ENCODE assay signal across 20 mouse cellular contexts in genomic region chr5:53539860-53540633, GRCm38 (mm10).
DNase-seq lines count a peak whose midpoint lies in the region; ATAC-seq and TF ChIP-seq lines count a peak whose summit lies in the region.
"Had no signal": no experiment of that assay in that cellular context is flagged by ENCODE, and none has a peak within 500 bp of the region (broad histone marks: within the 10 kb centered on the region; RNA-seq: fewer than 3 reads in every experiment).

No protein-coding gene starts in this region.

- intact Hi-C loops in heart, postnatal 36 days (cut with DNase I): no loop called here

- peak; percentile 79 for ATAC-seq in megakaryocyte, adult 5-6 weeks (ENCODE audit: poor library complexity, severe bottlenecking)
- ATAC-seq: inflammation-experienced regulatory T-cells, adult 6 months; midbrain, embryonic 15.5 days; Patski had no signal

- H3K4me1 ChIP-seq in bone marrow macrophage, adult 2 months (ENCODE audit: control insufficient read depth, insufficient read depth, low read length): peaks cover 73% of the 10 kb centered on the region
- H3K4me1 ChIP-seq: midbrain, embryonic 15.5 days; neural tube, embryonic 12.5 days had no signal

- TF ChIP-seq POLR2A in bone marrow macrophage, adult 2 months (IDR thresholded peaks at IDR 0.05; ENCODE audit: borderline replicate concordance, low read depth, low read length): no peak

- TF ChIP-seq CTCF in bone marrow macrophage, adult 2 months (IDR thresholded peaks at IDR 0.05; ENCODE audit: low read depth, low read length): no peak

- peak overlapping the region; percentile 100 for H3K27ac ChIP-seq in bone marrow macrophage, adult 2 months (ENCODE audit: insufficient read depth, low read depth, low read length)
- H3K27ac ChIP-seq: embryonic facial prominence, embryonic 13.5 days; forebrain, embryonic 10.5 days; lung, embryonic 15.5 days; midbrain, embryonic 15.5 days; neural tube, embryonic 12.5 days had no signal

- peak; percentile 47 for DNase-seq in heart, adult 8-10 months (ENCODE audit: low spot score)
- no peak for DNase-seq in heart, postnatal 36 days
- peak; percentile 9 for DNase-seq in B cell, adult 2 months
- no peak for DNase-seq in embryo, embryonic 11 days
- no peak for DNase-seq in cerebellum, postnatal 25 days
- DNase-seq: cerebellum, postnatal 10 days; gastrocnemius, postnatal 36 days; heart, postnatal 4 days; kidney, postnatal 14 days; layer of hippocampus, adult 9-11 months; thymus, postnatal 4 days had no signal

- H3K4me3 ChIP-seq in bone marrow macrophage, adult 2 months (ENCODE audit: insufficient read depth, low read length): peak overlapping the region; percentile 57
- H3K4me3 ChIP-seq: embryonic facial prominence, embryonic 13.5 days; forebrain, embryonic 10.5 days; lung, embryonic 15.5 days; midbrain, embryonic 15.5 days; neural tube, embryonic 12.5 days had no signal

Comparison
In these comparisons a context has a peak if more than half of its experiments do, and no peak if none do; other contexts are left out.
1. DNase-seq: peak in heart, adult 8-10 months (single experiment) and B cell, adult 2 months (2 of 2); none in heart, postnatal 36 days (0 of 2), embryo, embryonic 11 days (single experiment) and cerebellum, postnatal 25 days (0 of 2).